Mouse (Mus musculus): ENCODE results near the gene Dst. TPM values are rescaled to one million over a fixed set of nuclear protein-coding genes. Genes with fewer than 3 reads are reported as not detected.

Gene Dst
- polyA plus RNA-seq, 2 experiments, result 4.3 to 5.0 TPM

- no peak overlapping the region for H3K4me2 ChIP-seq (ENCODE audit: low read depth)
- H3K9ac ChIP-seq (replicated peaks), result no peak overlapping the region
- ATAC-seq (ENCODE audit: insufficient read depth), result no peak
- no peak overlapping the region for H3K27ac ChIP-seq
- DNase-seq (ENCODE audit: low read depth in 3 of 3, low spot score in 3 of 3), result no peak
- no peaks in the 10 kb centered on the region for H3K27me3 ChIP-seq (ENCODE audit: control insufficient read depth, insufficient read depth, low read length)
- 65% methylated on average over 10 of the region's 10 CpGs for WGBS (ENCODE audit: insufficient replicate concordance)
- H3K4me1 ChIP-seq (replicated peaks; ENCODE audit: control insufficient read depth in 2 of 2, insufficient read depth in 2 of 2, low read length in 1 of 2), result peaks cover 0 to 4% of the 10 kb centered on the region in 2 experiments; a peak in 1 of 4 replicates
- TF ChIP-seq EP300 (IDR thresholded peaks at IDR 0.05; ENCODE audit: low read depth) (no peak), CTCF (IDR thresholded peaks at IDR 0.05; ENCODE audit: low read depth) (no peak)
- H3K4me3 ChIP-seq (ENCODE audit: insufficient read depth in 1 of 2, low read depth in 2 of 2, low read length in 2 of 2), result no peak overlapping the region
- H3K36me3 ChIP-seq (replicated peaks; ENCODE audit: control insufficient read depth, insufficient read depth, low read depth), result no peaks in the 10 kb centered on the region
- no peaks in the 10 kb centered on the region for H3K9me3 ChIP-seq (ENCODE audit: control insufficient read depth, low read length)
Observed at GRCm38 (mm10) chr1:34069514-34070290, 161.7 kb downstream of the Dst start.

GRCm38 (mm10) chr1:34070474-34070873, 162.4 kb downstream of the Dst start:
- Histone ChIP-seq H3K4me2 (ENCODE audit: low read depth) (no peak overlapping the region), H3K27me3 (ENCODE audit: control insufficient read depth, insufficient read depth, low read length) (no peaks in the 10 kb centered on the region), H3K36me3 (replicated peaks; ENCODE audit: control insufficient read depth, insufficient read depth, low read depth) (no peaks in the 10 kb centered on the region), H3K4me1 (replicated peaks; ENCODE audit: control insufficient read depth in 2 of 2, insufficient read depth in 2 of 2, low read length in 1 of 2) (peaks cover 0 to 4% of the 10 kb centered on the region in 2 experiments; a peak in 1 of 4 replicates), H3K27ac (no peak overlapping the region), H3K9ac (replicated peaks) (no peak overlapping the region), H3K9me3 (ENCODE audit: control insufficient read depth, low read length) (no peaks in the 10 kb centered on the region), H3K4me3 (ENCODE audit: insufficient read depth in 1 of 2, low read depth in 2 of 2, low read length in 2 of 2) (no peak overlapping the region)
- WGBS (ENCODE audit: insufficient replicate concordance), result 54% methylated on average over 7 of the region's 7 CpGs
- no peak for DNase-seq (ENCODE audit: low read depth in 3 of 3, low spot score in 3 of 3)
- no peak for ATAC-seq (ENCODE audit: insufficient read depth)
- TF ChIP-seq EP300 (IDR thresholded peaks at IDR 0.05; ENCODE audit: low read depth) (no peak), CTCF (IDR thresholded peaks at IDR 0.05; ENCODE audit: low read depth) (no peak)

- no peaks in the 10 kb centered on the region for H3K36me3 ChIP-seq (replicated peaks; ENCODE audit: control insufficient read depth, insufficient read depth, low read depth)
- no peak overlapping the region for H3K4me3 ChIP-seq (ENCODE audit: insufficient read depth in 1 of 2, low read depth in 2 of 2, low read length in 2 of 2)
- ATAC-seq (ENCODE audit: insufficient read depth), result no peak
- TF ChIP-seq EP300 (IDR thresholded peaks at IDR 0.05; ENCODE audit: low read depth) (no peak), CTCF (IDR thresholded peaks at IDR 0.05; ENCODE audit: low read depth) (no peak)
- H3K4me1 ChIP-seq (replicated peaks; ENCODE audit: control insufficient read depth in 2 of 2, insufficient read depth in 2 of 2, low read length in 1 of 2), result peaks cover 0 to 4% of the 10 kb centered on the region in 2 experiments; a peak in 1 of 4 replicates
- H3K9ac ChIP-seq (replicated peaks), result no peak overlapping the region
- no peaks in the 10 kb centered on the region for H3K9me3 ChIP-seq (ENCODE audit: control insufficient read depth, low read length)
- WGBS (ENCODE audit: insufficient replicate concordance), result 71% methylated on average over 6 of the region's 6 CpGs
- DNase-seq (ENCODE audit: low read depth in 3 of 3, low spot score in 3 of 3), result no peak
- H3K27me3 ChIP-seq (ENCODE audit: control insufficient read depth, insufficient read depth, low read length), result no peaks in the 10 kb centered on the region
- H3K4me2 ChIP-seq (ENCODE audit: low read depth), result no peak overlapping the region
- no peak overlapping the region for H3K27ac ChIP-seq
Observed at GRCm38 (mm10) chr1:34070991-34071639, 163.1 kb downstream of the Dst start.

GRCm38 (mm10) chr1:34072262-34072661, 164.2 kb downstream of the Dst start:
- H3K9me3 ChIP-seq (ENCODE audit: control insufficient read depth, low read length), result no peaks in the 10 kb centered on the region
- DNase-seq (ENCODE audit: low read depth in 3 of 3, low spot score in 3 of 3) (no peak), ATAC-seq (ENCODE audit: insufficient read depth) (no peak)
- peaks cover 0 to 4% of the 10 kb centered on the region in 2 experiments; a peak in 1 of 4 replicates for H3K4me1 ChIP-seq (replicated peaks; ENCODE audit: control insufficient read depth in 2 of 2, insufficient read depth in 2 of 2, low read length in 1 of 2)
- no peaks in the 10 kb centered on the region for H3K36me3 ChIP-seq (replicated peaks; ENCODE audit: control insufficient read depth, insufficient read depth, low read depth)
- TF ChIP-seq CTCF (IDR thresholded peaks at IDR 0.05; ENCODE audit: low read depth) (no peak), EP300 (IDR thresholded peaks at IDR 0.05; ENCODE audit: low read depth) (no peak)
- no peak overlapping the region for H3K27ac ChIP-seq
- no peak overlapping the region for H3K4me2 ChIP-seq (ENCODE audit: low read depth)
- no peak overlapping the region for H3K9ac ChIP-seq (replicated peaks)
- 49% methylated on average over 7 of the region's 7 CpGs for WGBS (ENCODE audit: insufficient replicate concordance)
- H3K27me3 ChIP-seq (ENCODE audit: control insufficient read depth, insufficient read depth, low read length), result no peaks in the 10 kb centered on the region
- H3K4me3 ChIP-seq (ENCODE audit: insufficient read depth in 1 of 2, low read depth in 2 of 2, low read length in 2 of 2), result no peak overlapping the region

All from liver, embryonic 14.5 days (tissue).